14 mouse cellular contexts compared by ENCODE assay signal in genomic region chr7:101671601-101672280, GRCm38 (mm10).
"Had no signal": no experiment of that assay in that cellular context is flagged by ENCODE, and none has a peak within 500 bp of the region (broad histone marks: within the 10 kb centered on the region; RNA-seq: fewer than 3 reads in every experiment).

No protein-coding gene starts in this region.

- H3K36me3 ChIP-seq: intestine, embryonic 15.5 days; neural tube, embryonic 15.5 days had no signal

- DNase-seq: kidney, adult 2 months; kidney, postnatal 14 days; lung, embryonic 14.5 days; midbrain, embryonic 14.5 days; right cerebral cortex, adult 18-20 months; right cerebral cortex, postnatal 25 days; thymus, postnatal 4 days had no signal

- H3K4me2 ChIP-seq: intestine, embryonic 15.5 days; kidney, embryonic 15.5 days; limb, embryonic 15.5 days; lung, embryonic 14.5 days; neural tube, embryonic 15.5 days had no signal

- H3K27ac ChIP-seq: intestine, embryonic 15.5 days; kidney, embryonic 15.5 days; left cerebral cortex, adult 2 months; limb, embryonic 15.5 days; neural tube, embryonic 15.5 days; stomach, postnatal 0 days had no signal

- H3K9ac ChIP-seq: intestine, embryonic 15.5 days; kidney, embryonic 15.5 days; limb, embryonic 15.5 days; lung, embryonic 14.5 days; neural tube, embryonic 15.5 days had no signal

- ATAC-seq: intestine, embryonic 15.5 days had no signal

- H3K4me3 ChIP-seq: intestine, embryonic 15.5 days; kidney, embryonic 15.5 days; left cerebral cortex, adult 2 months; limb, embryonic 15.5 days; myocyte; neural tube, embryonic 15.5 days had no signal

- H3K9me3 ChIP-seq: intestine, embryonic 15.5 days; kidney, embryonic 15.5 days; limb, embryonic 15.5 days; neural tube, embryonic 15.5 days had no signal

- H3K27me3 ChIP-seq: intestine, embryonic 15.5 days; kidney, embryonic 15.5 days; limb, embryonic 15.5 days; neural tube, embryonic 15.5 days had no signal
